Mouse (Mus musculus) forebrain, postnatal 0 days (tissue): Measurements from ENCODE around the gene Mphosph6. TPM values are rescaled to one million over a fixed set of nuclear protein-coding genes. Genes with fewer than 3 reads are reported as not detected.
A peak's percentile ranks its signal among the peaks of the same experiment; 100 is the strongest.

Experiments
- ATAC-seq: fragments of 200-750 bp; cut with Nextera tagmentation; 2 replicates; pipeline ENCODE4 v1.8.0; 2017; ENCODE audit warnings: mild to moderate bottlenecking, moderate library complexity
- DNase-seq: peaks from one replicate; pipeline ENCODE4 v3.0.0-alpha.2; 2015
- H3K27ac ChIP-seq: fragments of 300-500 bp; sonication (generic); 2 replicates; pipeline ENCODE4 v1.5.1; 2014; ENCODE audit warnings: low read depth, mild to moderate bottlenecking, antibody characterized with exemption, low read length, moderate library complexity, mixed read lengths
- H3K27me3 ChIP-seq: fragments of 300-500 bp; sonication (generic); 2 replicates; pipeline ENCODE4 v1.6.1; 2014; ENCODE audit warnings: mild to moderate bottlenecking, low read length, mixed read lengths; ENCODE audit not compliant: insufficient read depth
- H3K36me3 ChIP-seq: fragments of 300-500 bp; sonication (generic); 2 replicates; pipeline ENCODE4 v1.6.1; 2014; ENCODE audit warnings: mild to moderate bottlenecking, moderate library complexity; ENCODE audit not compliant: insufficient read depth
- H3K4me1 ChIP-seq: fragments of 300-500 bp; sonication (generic); 2 replicates; pipeline ENCODE4 v1.6.1; 2014; ENCODE audit warnings: antibody characterized with exemption; ENCODE audit not compliant: insufficient read depth
- H3K4me2 ChIP-seq: fragments of 300-500 bp; sonication (generic); 2 replicates; pipeline ENCODE4 v1.6.1; 2014; ENCODE audit warnings: low read depth, mild to moderate bottlenecking, moderate library complexity
- H3K4me3 ChIP-seq: fragments of 300-500 bp; sonication (generic); 2 replicates; pipeline ENCODE4 v1.5.1; 2014; ENCODE audit warnings: low read depth, low read length, mixed read lengths
- H3K9ac ChIP-seq: fragments of 300-500 bp; sonication (generic); 2 replicates; pipeline ENCODE4 v1.6.1; 2014; ENCODE audit warnings: mild to moderate bottlenecking
- H3K9me3 ChIP-seq: fragments of 300-500 bp; sonication (generic); 2 replicates; pipeline ENCODE4 v1.6.1; 2016; ENCODE audit warnings: low read length
- CTCF ChIP-seq: sonication (generic); IDR thresholded peaks from 2 replicates; pipeline ENCODE4 v1.5.1; 2016; ENCODE audit warnings: antibody characterized with exemption, control low read depth, low read depth
- WGBS: fragments of 180-500 bp; shearing (Covaris S2); extraction: QIAGEN DNeasy Blood & Tissue Kit; methylation state at CpG from one replicate; pipeline ENCODE4 v1.1.7; 2014; 5-methylcytosine and 5-hydroxymethylcytosine counted together
- polyA plus RNA-seq: library from polyadenylated mRNA; unstranded; fragments of >200 nt; fragmentation: Nextera tagmentation; extraction: Ambion mirVana; gene quantifications from 2 replicates; pipeline ENCODE4 v1.2.1, GENCODE M21; 2015
- total RNA-seq: library from RNA; depleted of rRNA; stranded (reverse); fragments of >200 nt; gene quantifications from 2 replicates; pipeline ENCODE4 v1.2.3, GENCODE M21; 2014

Mphosph6 gene
- total and polyA plus RNA-seq, 2 experiments from 2014 or later: 18.5 to 38.8 TPM

- Histone ChIP-seq H3K4me1 (no peaks in the 10 kb centered on the region), H3K4me3 (no peak overlapping the region), H3K36me3 (no peaks in the 10 kb centered on the region), H3K9ac (no peak overlapping the region), H3K27me3 (no peaks in the 10 kb centered on the region), H3K27ac (no peak overlapping the region), H3K4me2 (no peak overlapping the region), H3K9me3 (no peaks in the 10 kb centered on the region)
- DNase-seq: no peak
- TF ChIP-seq CTCF: no peak
- WGBS: 65% methylated on average over 6 of the region's 6 CpGs
- ATAC-seq: no peak
Measured at GRCm38 (mm10) chr8:117781375-117782129, 20.2 kb downstream of the Mphosph6 start.

GRCm38 (mm10) chr8:117779344-117779743 lies 22.4 kb downstream of the Mphosph6 start:
- DNase-seq: no peak
- no peak overlapping the region for H3K9ac ChIP-seq
- no peaks in the 10 kb centered on the region for H3K36me3 ChIP-seq
- H3K4me2 ChIP-seq: no peak overlapping the region
- no peak for ATAC-seq
- no peaks in the 10 kb centered on the region for H3K9me3 ChIP-seq
- TF ChIP-seq CTCF: no peak
- 45% methylated on average over 6 of the region's 6 CpGs for WGBS
- H3K27me3 ChIP-seq: no peaks in the 10 kb centered on the region
- no peak overlapping the region for H3K4me3 ChIP-seq
- 0 out of 2 replicates have a peak overlapping the region, but pooled peaks have one; percentile 2 for H3K27ac ChIP-seq
- no peaks in the 10 kb centered on the region for H3K4me1 ChIP-seq

- no peak overlapping the region for H3K9ac ChIP-seq
- ATAC-seq (no peak), DNase-seq (no peak)
- H3K27ac ChIP-seq: 0 out of 2 replicates have a peak overlapping the region, but pooled peaks have one; percentile 2
- H3K27me3 ChIP-seq: no peaks in the 10 kb centered on the region
- 64% methylated on average over 11 of the region's 11 CpGs for WGBS
- H3K4me3 ChIP-seq: no peak overlapping the region
- no peak overlapping the region for H3K4me2 ChIP-seq
- H3K4me1 ChIP-seq: no peaks in the 10 kb centered on the region
- H3K9me3 ChIP-seq: no peaks in the 10 kb centered on the region
- TF ChIP-seq CTCF: no peak
- no peaks in the 10 kb centered on the region for H3K36me3 ChIP-seq
Measured at GRCm38 (mm10) chr8:117778531-117779322, 23.0 kb downstream of the Mphosph6 start.

- Histone ChIP-seq H3K9me3 (no peaks in the 10 kb centered on the region), H3K4me3 (no peak overlapping the region), H3K27me3 (no peaks in the 10 kb centered on the region), H3K4me2 (no peak overlapping the region), H3K27ac (no peak overlapping the region), H3K9ac (no peak overlapping the region), H3K36me3 (no peaks in the 10 kb centered on the region), H3K4me1 (no peaks in the 10 kb centered on the region)
- ATAC-seq: no peak
- WGBS: 86% methylated on average over 10 of the region's 10 CpGs
- no peak for DNase-seq
- TF ChIP-seq CTCF: no peak
Measured at GRCm38 (mm10) chr8:117776075-117776474, 25.7 kb downstream of the Mphosph6 start.

GRCm38 (mm10) chr8:117775626-117776025 lies 26.1 kb downstream of the Mphosph6 start:
- Histone ChIP-seq H3K27me3 (no peaks in the 10 kb centered on the region), H3K27ac (no peak overlapping the region), H3K4me2 (no peak overlapping the region), H3K9ac (no peak overlapping the region), H3K9me3 (no peaks in the 10 kb centered on the region), H3K36me3 (no peaks in the 10 kb centered on the region), H3K4me1 (no peaks in the 10 kb centered on the region), H3K4me3 (no peak overlapping the region)
- ATAC-seq (no peak), DNase-seq (no peak)
- WGBS: 39% methylated on average over 10 of the region's 10 CpGs
- no peak for TF ChIP-seq CTCF

GRCm38 (mm10) chr8:117772597-117772996 lies 29.1 kb downstream of the Mphosph6 start:
- Histone ChIP-seq H3K4me2 (no peak overlapping the region), H3K4me3 (no peak overlapping the region), H3K36me3 (no peaks in the 10 kb centered on the region), H3K4me1 (no peaks in the 10 kb centered on the region), H3K27me3 (no peaks in the 10 kb centered on the region), H3K9ac (no peak overlapping the region), H3K27ac (no peak overlapping the region), H3K9me3 (no peaks in the 10 kb centered on the region)
- peak; percentile 26; the same call in 1 of the 2 replicates for TF ChIP-seq CTCF
- 45% methylated on average over 2 of the region's 2 CpGs for WGBS
- ATAC-seq (no peak), DNase-seq (no peak)

GRCm38 (mm10) chr8:117772126-117772525 lies 29.6 kb downstream of the Mphosph6 start:
- no peak for ATAC-seq
- no peak overlapping the region for H3K4me2 ChIP-seq
- H3K4me1 ChIP-seq: no peaks in the 10 kb centered on the region
- H3K36me3 ChIP-seq: no peaks in the 10 kb centered on the region
- H3K27me3 ChIP-seq: no peaks in the 10 kb centered on the region
- no peak overlapping the region for H3K4me3 ChIP-seq
- no peak overlapping the region for H3K27ac ChIP-seq
- DNase-seq: peak; percentile 75
- no peak overlapping the region for H3K9ac ChIP-seq
- no peaks in the 10 kb centered on the region for H3K9me3 ChIP-seq
- WGBS: 73% methylated on average over 2 of the region's 2 CpGs
- peak; percentile 89 for TF ChIP-seq CTCF
